Mouse (Mus musculus) spleen, adult 2 months (tissue): ENCODE measurements around the gene Rad51b.

ENCODE experiments used
- CTCF ChIP-seq: fragments of 200-500 bp; IDR thresholded peaks from 2 replicates; pipeline ENCODE4 v1.5.1; 2011; ENCODE audit warnings: mild to moderate bottlenecking, inconsistent platforms; ENCODE audit not compliant: insufficient read depth, insufficient read length, insufficient replicate concordance; ENCODE audit errors: extremely low read depth
- POLR2A ChIP-seq: fragments of 200-500 bp; IDR thresholded peaks from 2 replicates; pipeline ENCODE4 v1.6.1; 2011; ENCODE audit warnings: low read depth, low read length, inconsistent platforms

GRCm38 (mm10) chr12:79560893-79561292 lies 263.8 kb downstream of the Rad51b start:
- TF ChIP-seq CTCF (no peak), POLR2A (no peak)
